Mouse (Mus musculus) testis, adult 2 months (tissue): ENCODE measurements around the gene Tnfaip8l2.

ENCODE experiments used
- CTCF ChIP-seq: fragments of 200-500 bp; IDR thresholded peaks from 2 replicates; pipeline ENCODE4 v1.5.1; 2012; ENCODE audit warnings: low read depth, mild to moderate bottlenecking, inconsistent platforms, low read length, moderate library complexity; ENCODE audit not compliant: control insufficient read depth, insufficient read depth, insufficient replicate concordance
- POLR2A ChIP-seq: fragments of 200-500 bp; IDR thresholded peaks from 2 replicates; pipeline ENCODE4 v1.6.1; 2012; ENCODE audit warnings: low read depth, mild to moderate bottlenecking, inconsistent platforms, low read length, moderate library complexity; ENCODE audit not compliant: control insufficient read depth

DNA sequence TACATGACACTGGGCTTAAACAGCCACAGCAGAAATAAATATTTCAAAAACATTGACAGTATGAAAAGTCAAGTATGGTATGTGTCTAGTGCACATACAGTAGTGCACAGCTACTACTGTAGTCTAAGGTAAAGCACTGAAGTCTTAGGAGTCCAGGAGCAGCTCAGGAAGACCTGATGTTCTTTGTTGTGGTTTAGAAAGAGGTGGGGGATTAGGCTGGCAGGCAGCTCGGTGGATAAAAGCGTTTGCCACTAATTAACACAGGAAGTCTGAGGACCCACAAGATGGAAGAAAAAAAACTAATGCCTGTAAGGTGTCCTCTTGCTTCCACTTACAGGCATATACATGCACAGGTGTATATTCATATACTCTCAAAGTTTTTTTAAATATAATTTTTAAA is 41.3 kb downstream of the Tnfaip8l2 start:
- TF ChIP-seq CTCF, result no peak
- no peak for TF ChIP-seq POLR2A
